Mouse (Mus musculus) brain, embryonic 14.5 days (tissue): Measurements from ENCODE around the gene Tead4.

Experiments
- CTCF ChIP-seq: fragments of 200-500 bp; IDR thresholded peaks from 2 replicates; pipeline ENCODE4 v1.5.1; 2012; ENCODE audit warnings: inconsistent platforms, mild to moderate bottlenecking, moderate library complexity, borderline replicate concordance; ENCODE audit not compliant: insufficient read depth, insufficient read length; ENCODE audit errors: extremely low read depth
- POLR2A ChIP-seq: fragments of 200-500 bp; IDR thresholded peaks from 2 replicates; pipeline ENCODE4 v1.6.1; 2012; ENCODE audit warnings: mild to moderate bottlenecking, inconsistent platforms, borderline replicate concordance; ENCODE audit not compliant: poor library complexity, insufficient read depth, insufficient read length, severe bottlenecking; ENCODE audit errors: extremely low read depth

DNA sequence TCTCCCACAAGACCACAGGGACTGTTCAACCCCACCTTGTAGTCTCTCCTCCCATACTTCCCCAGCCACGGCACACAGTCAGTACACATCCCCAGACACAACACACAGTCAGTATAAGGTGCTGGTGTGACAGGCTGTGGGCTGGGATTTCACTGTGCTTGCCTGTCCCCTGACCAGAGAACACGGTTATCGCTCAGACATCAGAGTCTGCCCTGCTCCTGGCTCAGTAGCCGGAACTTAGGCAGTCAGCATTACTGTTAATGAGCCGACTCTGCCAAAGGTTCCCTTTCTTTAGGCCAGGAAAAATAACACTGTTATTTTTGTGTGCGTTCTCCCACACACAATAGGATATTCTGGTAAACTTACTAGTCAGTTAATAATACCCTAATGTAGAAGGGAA lies 24.3 kb downstream of the Tead4 start:
- no peak for TF ChIP-seq POLR2A
- TF ChIP-seq CTCF: no peak
